Mouse (Mus musculus): ENCODE data around the gene Cnot11. TPM values are rescaled to one million over a fixed set of nuclear protein-coding genes. Genes with fewer than 3 reads are reported as not detected.

Cnot11 gene
- polyA plus RNA-seq, 1 experiment from 2014 or later = 23.2 TPM

DNA sequence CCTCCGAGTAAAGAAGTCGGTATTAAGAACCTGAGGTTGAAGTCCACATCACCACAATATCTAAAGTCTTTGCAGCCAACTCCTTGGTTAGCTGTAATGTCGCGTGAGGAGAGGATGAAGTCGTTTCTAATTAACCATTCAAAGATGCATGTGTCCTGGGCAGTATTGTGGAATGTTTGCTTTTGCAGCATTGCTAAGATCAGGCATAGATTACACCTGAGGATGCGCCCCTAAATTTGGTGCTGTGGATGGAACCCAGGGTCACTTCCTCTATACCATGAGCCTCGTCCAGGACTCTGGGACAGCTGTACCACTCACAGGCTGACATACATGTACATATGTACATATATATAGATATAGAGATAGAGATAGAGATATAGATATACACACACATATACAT, 1.9 kb downstream of the Cnot11 start:
- no peaks in the 10 kb centered on the region for H3K27me3 ChIP-seq
- ATAC-seq (ENCODE audit: low FRiP score, low read depth) = no peak
- no peak overlapping the region for H3K27ac ChIP-seq
- peaks cover 11% of the 10 kb centered on the region; the same call in 1 of the 2 replicates for H3K9me3 ChIP-seq
- WGBS = 39% methylated on average over 7 of the region's 7 CpGs
- peaks cover 14% of the 10 kb centered on the region for H3K4me1 ChIP-seq
- H3K4me3 ChIP-seq = peak overlapping the region; percentile 98
- peak overlapping the region; percentile 85 for H3K4me2 ChIP-seq (replicated peaks)
- H3K9ac ChIP-seq = peak overlapping the region; percentile 95
- H3K36me3 ChIP-seq = peaks cover 39% of the 10 kb centered on the region

DNA sequence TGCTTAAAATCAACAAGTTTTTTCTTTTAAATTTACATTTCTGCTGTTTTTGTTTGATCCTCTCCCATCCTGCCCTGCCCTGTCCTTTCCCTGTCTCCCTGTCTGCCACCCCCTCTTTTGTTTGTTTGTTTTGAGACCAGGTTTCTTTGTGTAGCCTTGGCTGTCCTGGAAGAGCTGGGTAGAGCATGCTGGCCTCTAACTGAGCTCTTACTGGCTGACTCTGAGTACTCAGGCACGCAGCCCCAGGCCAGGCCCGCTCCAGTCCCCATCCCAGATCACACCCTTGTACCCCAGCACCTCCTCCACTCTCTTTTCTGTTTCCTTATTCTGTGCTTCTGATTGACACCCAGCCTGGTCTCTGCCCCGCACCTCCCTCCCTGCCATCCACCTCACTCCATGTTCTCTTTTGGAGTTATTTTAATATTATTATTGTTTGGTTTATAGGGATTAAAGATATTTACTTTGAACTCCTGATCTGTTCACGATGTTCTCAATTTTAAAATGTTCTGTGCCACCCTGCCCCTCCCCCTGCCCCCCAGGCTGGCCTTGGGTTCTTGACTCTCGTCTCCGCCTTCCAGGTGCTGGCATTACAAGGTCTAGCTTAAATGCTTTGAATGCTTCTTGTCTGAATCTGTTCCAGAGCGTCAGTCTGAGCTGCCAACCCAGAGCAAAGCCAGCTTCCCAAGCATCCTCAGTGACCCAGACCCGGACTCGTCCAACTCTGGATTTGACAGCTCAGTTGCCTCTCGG, 3.0 kb downstream of the Cnot11 start:
- Histone ChIP-seq H3K9me3 (peaks cover 11% of the 10 kb centered on the region; the same call in 1 of the 2 replicates), H3K4me3 (0 out of 2 replicates have a peak overlapping the region, but pooled peaks have one; percentile 0), H3K4me2 (replicated peaks) (peak overlapping the region; percentile 41), H3K4me1 (peaks cover 14% of the 10 kb centered on the region), H3K36me3 (peaks cover 48% of the 10 kb centered on the region), H3K9ac (peak overlapping the region; percentile 20; the same call in 1 of the 2 replicates), H3K27me3 (no peaks in the 10 kb centered on the region), H3K27ac (no peak overlapping the region)
- ATAC-seq (ENCODE audit: low FRiP score, low read depth) = no peak
- 85% methylated on average over 10 of the region's 10 CpGs for WGBS

DNA sequence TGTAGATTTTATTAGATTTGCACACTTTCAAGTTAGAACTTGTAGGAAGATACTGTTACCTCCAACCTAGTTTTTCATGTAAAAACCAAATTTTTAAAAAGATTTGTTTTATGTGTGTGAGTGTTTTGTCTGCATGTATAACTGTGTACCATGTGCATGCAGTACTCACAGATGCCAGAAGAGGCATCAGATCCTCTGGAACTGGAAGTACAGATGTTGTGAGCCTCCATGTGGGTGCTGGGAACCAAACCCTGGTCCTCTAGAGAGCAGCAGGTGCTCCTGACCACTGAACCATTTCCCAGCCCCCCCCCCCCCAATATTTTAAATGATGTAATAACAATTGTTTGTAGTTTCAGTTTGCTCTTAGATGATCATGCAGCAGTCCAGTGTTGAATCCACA, 5.8 kb downstream of the Cnot11 start:
- Histone ChIP-seq H3K4me1 (peaks cover 14% of the 10 kb centered on the region), H3K4me2 (replicated peaks) (no peak overlapping the region), H3K9ac (no peak overlapping the region), H3K4me3 (no peak overlapping the region), H3K36me3 (peaks cover 71% of the 10 kb centered on the region), H3K27me3 (no peaks in the 10 kb centered on the region), H3K9me3 (peaks cover 11% of the 10 kb centered on the region; the same call in 1 of the 2 replicates), H3K27ac (no peak overlapping the region)
- no peak for ATAC-seq (ENCODE audit: low FRiP score, low read depth)

DNA sequence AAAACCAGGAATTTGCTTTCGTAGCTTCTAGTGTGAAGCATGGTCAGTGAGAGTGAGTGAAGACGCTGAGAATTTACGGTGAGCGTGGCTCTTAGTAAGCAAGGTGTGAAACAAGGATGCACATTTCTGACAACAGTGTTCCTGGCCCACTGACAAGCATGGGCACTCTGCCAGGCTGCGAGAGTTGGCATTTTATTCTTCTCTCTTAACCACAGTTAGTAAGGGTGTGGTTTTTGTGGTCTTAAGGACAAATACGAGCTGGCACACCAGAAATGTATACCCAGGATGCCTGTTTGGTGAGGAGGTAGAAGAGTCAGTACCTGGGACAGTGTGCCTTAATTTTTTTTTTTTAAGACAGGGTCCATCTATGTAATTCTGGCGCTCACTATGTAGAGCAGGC, 10.8 kb downstream of the Cnot11 start:
- Histone ChIP-seq H3K27ac (no peak overlapping the region), H3K4me1 (no peaks in the 10 kb centered on the region), H3K4me2 (replicated peaks) (no peak overlapping the region), H3K9ac (no peak overlapping the region), H3K36me3 (peaks cover 81% of the 10 kb centered on the region), H3K27me3 (no peaks in the 10 kb centered on the region), H3K9me3 (peaks cover 1% of the 10 kb centered on the region; the same call in 1 of the 2 replicates), H3K4me3 (no peak overlapping the region)
- ATAC-seq (ENCODE audit: low FRiP score, low read depth) = no peak
- WGBS = 89% methylated on average over 7 of the region's 7 CpGs

DNA sequence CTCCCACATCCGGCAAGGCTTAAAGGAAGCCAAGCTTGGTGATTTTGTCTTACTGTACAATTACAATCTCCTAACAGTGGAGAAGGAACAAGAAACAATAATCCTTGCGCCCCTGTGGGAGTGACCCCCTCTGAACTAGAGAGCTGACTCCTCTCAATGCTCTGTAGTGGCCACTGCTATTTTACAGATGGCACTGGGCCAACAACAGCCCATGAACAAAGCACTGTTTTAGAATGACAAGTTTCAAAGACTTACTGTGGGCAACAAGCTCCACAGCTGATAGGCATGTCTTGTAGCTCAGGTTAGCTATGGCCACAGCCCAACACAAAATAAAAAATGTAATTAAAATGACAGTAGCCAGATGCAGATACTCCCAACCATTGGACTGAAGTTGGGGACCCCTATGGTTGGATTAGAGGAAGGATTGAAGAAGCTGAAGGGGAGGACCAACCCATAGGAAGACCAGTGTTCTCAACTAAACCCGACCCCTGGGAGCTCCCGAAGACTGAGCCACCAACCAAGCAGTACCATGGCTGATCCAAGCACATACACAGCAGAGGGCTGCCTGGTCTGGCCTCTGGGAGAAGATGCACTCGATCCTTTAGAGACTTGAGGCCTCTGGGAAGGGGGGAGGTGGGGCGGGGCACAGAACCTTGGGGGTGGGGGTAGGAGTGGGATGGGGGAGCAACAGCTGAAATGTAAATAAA, 11.5 kb downstream of the Cnot11 start:
- no peak overlapping the region for H3K4me3 ChIP-seq
- WGBS = 94% methylated on average over 6 of the region's 6 CpGs
- no peak overlapping the region for H3K9ac ChIP-seq
- H3K4me1 ChIP-seq = no peaks in the 10 kb centered on the region
- peaks cover 77% of the 10 kb centered on the region for H3K36me3 ChIP-seq
- no peaks in the 10 kb centered on the region for H3K27me3 ChIP-seq
- no peak overlapping the region for H3K4me2 ChIP-seq (replicated peaks)
- ATAC-seq (ENCODE audit: low FRiP score, low read depth) = no peak
- no peaks in the 10 kb centered on the region for H3K9me3 ChIP-seq
- no peak overlapping the region for H3K27ac ChIP-seq

DNA sequence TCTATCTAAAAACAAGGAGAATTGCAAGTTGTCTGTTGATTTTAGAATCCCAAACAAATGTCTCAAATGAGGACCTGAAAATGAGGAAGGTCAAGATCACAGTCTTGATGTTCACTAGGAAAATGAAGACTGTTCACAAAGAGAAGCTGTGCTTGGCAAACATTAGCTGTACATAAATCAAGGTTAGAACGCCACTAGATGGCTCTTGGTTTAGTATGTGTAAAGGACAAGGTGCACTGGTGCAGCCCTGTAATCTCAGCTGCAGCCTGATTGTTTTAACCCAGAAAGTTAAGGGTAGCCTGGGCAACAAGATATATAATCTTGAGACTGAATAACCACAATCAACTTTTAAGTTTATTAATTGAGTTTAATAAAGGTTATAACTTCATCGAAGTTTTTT, 12.4 kb downstream of the Cnot11 start:
- Histone ChIP-seq H3K36me3 (peaks cover 78% of the 10 kb centered on the region), H3K4me2 (replicated peaks) (no peak overlapping the region), H3K27ac (no peak overlapping the region), H3K4me1 (no peaks in the 10 kb centered on the region), H3K27me3 (no peaks in the 10 kb centered on the region), H3K9me3 (no peaks in the 10 kb centered on the region), H3K4me3 (no peak overlapping the region), H3K9ac (no peak overlapping the region)
- no peak for ATAC-seq (ENCODE audit: low FRiP score, low read depth)
- WGBS = 67% methylated on average over 2 of the region's 2 CpGs

DNA sequence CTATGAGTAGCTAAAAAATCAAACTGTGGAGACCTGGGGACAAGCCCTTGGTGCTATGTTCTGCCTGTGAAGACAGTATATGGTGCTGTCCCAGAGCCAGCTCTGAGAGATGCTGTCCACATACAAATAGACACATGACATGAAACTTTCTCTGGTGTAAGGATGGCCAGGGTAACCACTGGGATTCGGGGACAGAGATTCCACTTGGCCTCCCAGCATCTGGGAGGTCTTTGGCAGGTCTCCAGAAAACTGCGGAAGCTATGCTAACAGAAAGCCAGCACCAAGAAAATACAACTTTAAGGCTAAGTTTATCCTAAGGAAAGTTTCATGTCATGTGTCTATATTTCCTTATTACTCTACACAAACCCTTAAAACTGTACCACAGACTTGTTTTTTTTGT, 15.0 kb downstream of the Cnot11 start:
- Histone ChIP-seq H3K9me3 (no peaks in the 10 kb centered on the region), H3K36me3 (peaks cover 76% of the 10 kb centered on the region), H3K27ac (no peak overlapping the region), H3K9ac (no peak overlapping the region), H3K4me1 (no peaks in the 10 kb centered on the region), H3K27me3 (no peaks in the 10 kb centered on the region), H3K4me2 (replicated peaks) (no peak overlapping the region), H3K4me3 (no peak overlapping the region)
- no peak for ATAC-seq (ENCODE audit: low FRiP score, low read depth)
- 93% methylated on average over 2 of the region's 2 CpGs for WGBS

DNA sequence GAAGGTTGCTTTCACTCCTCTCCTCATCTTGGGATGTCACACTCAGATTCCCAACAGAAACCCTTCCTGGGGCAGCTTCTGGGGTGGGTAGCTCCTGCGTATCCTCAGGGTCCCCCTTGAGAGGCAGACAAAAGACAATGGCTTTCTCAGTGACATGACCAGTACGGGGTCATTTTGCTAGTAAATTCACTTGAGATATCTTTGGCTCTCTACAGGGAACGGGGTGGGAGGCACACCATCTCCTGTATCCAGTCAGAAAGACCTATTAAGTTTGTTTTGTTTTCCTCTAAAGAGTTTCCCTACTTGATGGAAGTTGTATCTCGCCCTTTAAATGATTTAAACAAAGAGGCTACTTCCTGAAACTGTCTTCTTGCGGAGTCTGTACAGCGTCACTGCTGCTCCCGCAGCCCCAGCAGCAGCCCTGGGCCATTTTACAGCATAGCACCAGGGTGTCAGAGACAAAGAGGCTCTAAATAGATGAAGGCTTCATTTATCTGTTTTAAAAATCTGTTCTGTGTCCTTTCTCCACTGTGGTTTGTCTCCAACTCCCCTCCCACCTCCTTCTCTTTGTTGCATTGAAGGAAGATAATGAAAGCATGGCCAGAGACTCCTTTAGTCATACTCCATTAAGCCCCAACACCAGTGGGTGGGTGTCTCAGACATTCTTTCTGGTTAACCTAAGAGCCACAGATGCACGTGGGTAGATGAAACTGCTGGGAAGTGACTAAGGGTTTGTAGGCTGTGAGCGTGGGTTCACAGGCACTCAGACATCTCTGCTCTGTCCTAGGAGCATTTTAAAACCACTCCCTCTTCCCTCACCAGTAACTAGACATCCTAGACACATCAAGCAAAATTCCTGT, 21.0 kb downstream of the Cnot11 start:
- Histone ChIP-seq H3K4me3 (no peak overlapping the region), H3K27me3 (no peaks in the 10 kb centered on the region), H3K27ac (no peak overlapping the region), H3K4me2 (replicated peaks) (no peak overlapping the region), H3K9ac (no peak overlapping the region), H3K9me3 (no peaks in the 10 kb centered on the region), H3K4me1 (no peaks in the 10 kb centered on the region), H3K36me3 (peaks cover 76% of the 10 kb centered on the region)
- whole genome bisulfite sequencing = 55% methylated on average over 9 of the region's 9 CpGs
- no peak for ATAC-seq (ENCODE audit: low FRiP score, low read depth)

DNA sequence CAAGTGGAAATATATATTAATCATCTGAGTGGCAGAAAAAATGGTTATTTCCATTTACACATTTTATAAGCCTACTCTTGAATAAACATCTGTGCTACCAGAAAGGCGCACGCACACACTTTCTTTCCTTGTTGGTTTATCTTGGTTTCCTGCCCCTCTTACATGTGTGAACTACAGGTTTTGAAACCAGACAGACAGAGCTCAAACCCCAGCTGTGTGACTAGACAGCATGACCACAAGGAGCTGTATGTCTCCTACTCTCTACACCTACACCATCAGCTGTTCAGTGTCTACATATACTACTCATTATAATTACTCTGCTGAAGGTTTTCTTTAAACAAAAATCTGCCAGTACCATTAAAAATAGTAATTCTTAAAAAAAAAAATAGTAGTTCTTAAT, 24.2 kb downstream of the Cnot11 start:
- Histone ChIP-seq H3K9ac (no peak overlapping the region), H3K27ac (no peak overlapping the region), H3K9me3 (no peaks in the 10 kb centered on the region), H3K4me3 (no peak overlapping the region), H3K36me3 (peaks cover 69% of the 10 kb centered on the region), H3K4me2 (replicated peaks) (no peak overlapping the region), H3K4me1 (no peaks in the 10 kb centered on the region), H3K27me3 (no peaks in the 10 kb centered on the region)
- WGBS = 92% methylated on average over 2 of the region's 2 CpGs
- no peak for ATAC-seq (ENCODE audit: low FRiP score, low read depth)

DNA sequence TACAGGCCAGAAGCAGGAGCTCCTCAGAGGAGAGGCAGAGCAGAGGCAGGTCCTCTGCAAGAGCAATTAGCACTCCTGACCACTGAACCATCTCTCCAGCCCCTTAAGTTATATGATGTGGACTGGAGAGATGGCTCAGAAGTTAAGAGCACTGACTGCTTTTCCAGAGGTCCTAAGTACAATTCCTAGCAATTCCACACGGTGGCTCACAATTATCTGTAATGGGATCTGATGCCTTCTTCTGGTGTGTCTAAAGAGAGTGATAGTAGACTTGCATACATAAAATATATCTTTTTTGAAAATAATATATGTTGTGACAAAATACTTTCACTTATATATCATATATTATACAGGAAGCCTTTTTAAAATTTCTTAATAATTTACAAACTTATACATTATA, 27.1 kb downstream of the Cnot11 start:
- peaks cover 43% of the 10 kb centered on the region for H3K36me3 ChIP-seq
- ATAC-seq (ENCODE audit: low FRiP score, low read depth) = no peak
- H3K9me3 ChIP-seq = no peaks in the 10 kb centered on the region
- no peak overlapping the region for H3K4me3 ChIP-seq
- H3K27ac ChIP-seq = no peak overlapping the region
- 61% methylated on average over 1 of the region's 1 CpGs for WGBS
- no peak overlapping the region for H3K9ac ChIP-seq
- no peaks in the 10 kb centered on the region for H3K4me1 ChIP-seq
- H3K27me3 ChIP-seq = no peaks in the 10 kb centered on the region
- H3K4me2 ChIP-seq (replicated peaks) = no peak overlapping the region

DNA sequence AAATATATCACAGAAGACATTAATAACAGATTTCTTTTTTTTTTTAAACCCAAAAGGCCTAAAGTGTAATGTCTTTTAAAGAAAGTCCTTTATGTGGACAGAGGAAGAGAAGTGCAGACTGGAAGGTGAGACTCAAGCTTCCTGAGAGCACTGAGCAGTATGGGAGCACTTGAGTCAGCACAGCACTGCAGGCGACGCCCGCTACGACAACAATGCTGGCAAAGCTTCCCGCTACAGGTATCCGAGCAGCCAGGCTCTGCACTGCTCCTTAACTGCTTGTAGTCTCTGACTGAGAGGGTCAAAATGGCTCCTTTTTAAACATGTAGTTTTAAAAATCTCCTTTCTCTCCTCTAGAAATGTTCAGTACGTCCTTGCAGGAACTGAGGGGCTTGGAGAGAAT, 28.4 kb downstream of the Cnot11 start:
- H3K27ac ChIP-seq = no peak overlapping the region
- H3K4me2 ChIP-seq (replicated peaks) = no peak overlapping the region
- no peaks in the 10 kb centered on the region for H3K4me1 ChIP-seq
- no peak overlapping the region for H3K4me3 ChIP-seq
- no peak overlapping the region for H3K9ac ChIP-seq
- 89% methylated on average over 7 of the region's 7 CpGs for WGBS
- no peaks in the 10 kb centered on the region for H3K9me3 ChIP-seq
- no peak for ATAC-seq (ENCODE audit: low FRiP score, low read depth)
- no peaks in the 10 kb centered on the region for H3K27me3 ChIP-seq
- H3K36me3 ChIP-seq = peaks cover 35% of the 10 kb centered on the region

DNA sequence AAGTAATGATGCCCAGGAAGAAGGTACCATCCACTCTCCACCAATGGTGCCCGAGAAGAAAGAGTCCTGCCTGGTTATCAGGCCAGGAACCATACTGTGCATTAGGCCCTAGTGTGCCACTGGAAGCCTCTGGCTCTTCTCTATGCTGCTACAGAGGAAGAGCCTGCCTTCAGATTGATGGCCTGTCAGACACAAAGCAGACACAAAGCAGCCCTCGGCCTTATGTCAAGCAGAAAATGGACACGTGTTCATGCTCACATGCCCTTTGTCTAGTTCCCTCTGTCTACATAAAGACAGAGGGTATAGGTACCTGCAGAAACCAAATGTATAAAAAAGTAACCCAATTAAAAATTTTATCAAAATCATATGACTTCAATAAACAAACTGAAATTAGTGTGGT, 29.8 kb downstream of the Cnot11 start:
- Histone ChIP-seq H3K9ac (no peak overlapping the region), H3K27me3 (no peaks in the 10 kb centered on the region), H3K9me3 (no peaks in the 10 kb centered on the region), H3K4me2 (replicated peaks) (no peak overlapping the region), H3K4me3 (no peak overlapping the region), H3K27ac (no peak overlapping the region), H3K36me3 (peaks cover 31% of the 10 kb centered on the region), H3K4me1 (no peaks in the 10 kb centered on the region)
- 84% methylated on average over 3 of the region's 3 CpGs for WGBS
- ATAC-seq (ENCODE audit: low FRiP score, low read depth) = no peak
